Mouse (Mus musculus): Measurements from ENCODE around the gene Taf11. TPM values are rescaled to one million over a fixed set of nuclear protein-coding genes. Genes with fewer than 3 reads are reported as not detected.

Gene Taf11
- polyA plus RNA-seq, 1 experiment = 30.6 TPM

GRCm38 (mm10) chr17:27874510-27874909 is 35.1 kb downstream of the Taf11 start:
- H3K4me1 ChIP-seq (ENCODE audit: control insufficient read depth, insufficient read depth, low read length) = peaks cover 2% of the 10 kb centered on the region
- no peak overlapping the region for H3K27ac ChIP-seq (ENCODE audit: control insufficient read depth, insufficient read depth, low read depth, low read length, poor library complexity)
- WGBS = 44% methylated on average over 5 of the region's 5 CpGs
- no peak overlapping the region for H3K4me3 ChIP-seq (replicated peaks; ENCODE audit: control insufficient read depth, low read depth, low read length)
- no peak for TF ChIP-seq POLR2A (IDR thresholded peaks at IDR 0.05; ENCODE audit: borderline replicate concordance, control insufficient read depth, low read depth, low read length)
- TF ChIP-seq CTCF (IDR thresholded peaks at IDR 0.05; ENCODE audit: control insufficient read depth, insufficient read depth, low read length) = no peak

GRCm38 (mm10) chr17:27873583-27873982 is 36.1 kb downstream of the Taf11 start:
- no peak overlapping the region for H3K27ac ChIP-seq (ENCODE audit: control insufficient read depth, insufficient read depth, low read depth, low read length, poor library complexity)
- no peak overlapping the region for H3K4me3 ChIP-seq (replicated peaks; ENCODE audit: control insufficient read depth, low read depth, low read length)
- TF ChIP-seq CTCF (IDR thresholded peaks at IDR 0.05; ENCODE audit: control insufficient read depth, insufficient read depth, low read length) = no peak
- no peak for TF ChIP-seq POLR2A (IDR thresholded peaks at IDR 0.05; ENCODE audit: borderline replicate concordance, control insufficient read depth, low read depth, low read length)
- peaks cover 2% of the 10 kb centered on the region for H3K4me1 ChIP-seq (ENCODE audit: control insufficient read depth, insufficient read depth, low read length)
- WGBS = 79% methylated on average over 3 of the region's 3 CpGs

- TF ChIP-seq POLR2A (IDR thresholded peaks at IDR 0.05; ENCODE audit: borderline replicate concordance, control insufficient read depth, low read depth, low read length) (no peak), CTCF (IDR thresholded peaks at IDR 0.05; ENCODE audit: control insufficient read depth, insufficient read depth, low read length) (no peak)
- Histone ChIP-seq H3K4me3 (replicated peaks; ENCODE audit: control insufficient read depth, low read depth, low read length) (no peak overlapping the region), H3K4me1 (ENCODE audit: control insufficient read depth, insufficient read depth, low read length) (peaks cover 2% of the 10 kb centered on the region), H3K27ac (ENCODE audit: control insufficient read depth, insufficient read depth, low read depth, low read length, poor library complexity) (no peak overlapping the region)
- 81% methylated on average over 3 of the region's 3 CpGs for WGBS
Measured at GRCm38 (mm10) chr17:27871851-27872250, 37.8 kb downstream of the Taf11 start.

GRCm38 (mm10) chr17:27866737-27867136 is 42.9 kb downstream of the Taf11 start:
- no peak for TF ChIP-seq CTCF (IDR thresholded peaks at IDR 0.05; ENCODE audit: control insufficient read depth, insufficient read depth, low read length)
- no peak for TF ChIP-seq POLR2A (IDR thresholded peaks at IDR 0.05; ENCODE audit: borderline replicate concordance, control insufficient read depth, low read depth, low read length)
- Histone ChIP-seq H3K27ac (ENCODE audit: control insufficient read depth, insufficient read depth, low read depth, low read length, poor library complexity) (no peak overlapping the region), H3K4me1 (ENCODE audit: control insufficient read depth, insufficient read depth, low read length) (peaks cover 2% of the 10 kb centered on the region; the same call in 1 of the 2 replicates), H3K4me3 (replicated peaks; ENCODE audit: control insufficient read depth, low read depth, low read length) (no peak overlapping the region)
- WGBS = 79% methylated on average over 4 of the region's 4 CpGs

GRCm38 (mm10) chr17:27865461-27865860 is 44.2 kb downstream of the Taf11 start:
- WGBS = 90% methylated on average over 2 of the region's 2 CpGs
- TF ChIP-seq CTCF (IDR thresholded peaks at IDR 0.05; ENCODE audit: control insufficient read depth, insufficient read depth, low read length) (no peak), POLR2A (IDR thresholded peaks at IDR 0.05; ENCODE audit: borderline replicate concordance, control insufficient read depth, low read depth, low read length) (no peak)
- H3K4me1 ChIP-seq (ENCODE audit: control insufficient read depth, insufficient read depth, low read length) = peaks cover 2% of the 10 kb centered on the region; the same call in 1 of the 2 replicates

GRCm38 (mm10) chr17:27859131-27859530 is 50.5 kb downstream of the Taf11 start:
- no peak overlapping the region for H3K4me3 ChIP-seq (replicated peaks; ENCODE audit: control insufficient read depth, low read depth, low read length)
- no peak for TF ChIP-seq CTCF (IDR thresholded peaks at IDR 0.05; ENCODE audit: control insufficient read depth, insufficient read depth, low read length)
- no peak overlapping the region for H3K27ac ChIP-seq (ENCODE audit: control insufficient read depth, insufficient read depth, low read depth, low read length, poor library complexity)
- 57% methylated on average over 2 of the region's 2 CpGs for WGBS
- peaks cover 4% of the 10 kb centered on the region for H3K4me1 ChIP-seq (ENCODE audit: control insufficient read depth, insufficient read depth, low read length)

More at GRCm38 (mm10) chr17:27865461-27865860, 44.2 kb downstream of the Taf11 start:
- Histone ChIP-seq H3K4me3 (replicated peaks; ENCODE audit: control insufficient read depth, low read depth, low read length) (no peak overlapping the region), H3K27ac (ENCODE audit: control insufficient read depth, insufficient read depth, low read depth, low read length, poor library complexity) (no peak overlapping the region)

- Histone ChIP-seq H3K27ac (ENCODE audit: control insufficient read depth, insufficient read depth, low read depth, low read length, poor library complexity) (peak overlapping the region; percentile 80), H3K4me3 (replicated peaks; ENCODE audit: control insufficient read depth, low read depth, low read length) (peak overlapping the region; percentile 92), H3K4me1 (ENCODE audit: control insufficient read depth, insufficient read depth, low read length) (peaks cover 4% of the 10 kb centered on the region)
- WGBS = 36% methylated on average over 11 of the region's 11 CpGs
- TF ChIP-seq POLR2A (IDR thresholded peaks at IDR 0.05; ENCODE audit: borderline replicate concordance, control insufficient read depth, low read depth, low read length) = no peak
- no peak for TF ChIP-seq CTCF (IDR thresholded peaks at IDR 0.05; ENCODE audit: control insufficient read depth, insufficient read depth, low read length)
Measured at GRCm38 (mm10) chr17:27857649-27858475, 51.8 kb downstream of the Taf11 start.

GRCm38 (mm10) chr17:27856798-27857648 is 52.6 kb downstream of the Taf11 start:
- WGBS = 1% methylated on average over 52 of the region's 52 CpGs
- peak overlapping the region; percentile 92 for H3K4me3 ChIP-seq (replicated peaks; ENCODE audit: control insufficient read depth, low read depth, low read length)
- H3K27ac ChIP-seq (ENCODE audit: control insufficient read depth, insufficient read depth, low read depth, low read length, poor library complexity) = peak overlapping the region; percentile 80
- TF ChIP-seq CTCF (IDR thresholded peaks at IDR 0.05; ENCODE audit: control insufficient read depth, insufficient read depth, low read length) = no peak
- TF ChIP-seq POLR2A (IDR thresholded peaks at IDR 0.05; ENCODE audit: borderline replicate concordance, control insufficient read depth, low read depth, low read length) = no peak
- H3K4me1 ChIP-seq (ENCODE audit: control insufficient read depth, insufficient read depth, low read length) = peaks cover 4% of the 10 kb centered on the region
